Mouse (Mus musculus): ENCODE data around the gene Dpm3. TPM values are rescaled to one million over a fixed set of nuclear protein-coding genes. Genes with fewer than 3 reads are reported as not detected.

Gene Dpm3
- polyA plus RNA-seq, 1 experiment from 2014 or later: 120 TPM

- 0 out of 2 replicates have a peak, but pooled peaks cover 4% of the 10 kb centered on the region for H3K4me1 ChIP-seq (replicated peaks; ENCODE audit: control insufficient read depth, insufficient read depth, low read length)
- H3K4me2 ChIP-seq (replicated peaks; ENCODE audit: low read depth): peak overlapping the region; percentile 93
- H3K9ac ChIP-seq (ENCODE audit: low read depth, low read length): peak overlapping the region; percentile 90
- H3K9me3 ChIP-seq (ENCODE audit: control insufficient read depth): no peaks in the 10 kb centered on the region
- 22% methylated on average over 14 of the region's 14 CpGs for WGBS
- H3K4me3 ChIP-seq (ENCODE audit: low read depth, low read length): peak overlapping the region; percentile 77
- H3K27me3 ChIP-seq (replicated peaks; ENCODE audit: control insufficient read depth, insufficient read depth, low read length): no peaks in the 10 kb centered on the region
- TF ChIP-seq CTCF (IDR thresholded peaks at IDR 0.05; ENCODE audit: low read depth): no peak
- peak overlapping the region; percentile 95 for H3K27ac ChIP-seq (ENCODE audit: low read depth, low read length)
- ATAC-seq: no peak
- peaks cover 28% of the 10 kb centered on the region for H3K36me3 ChIP-seq (ENCODE audit: control insufficient read depth, insufficient read depth)
Observed at GRCm38 (mm10) chr3:89277281-89278021, 18.3 kb downstream of the Dpm3 start.

- peak overlapping the region; percentile 93 for H3K4me2 ChIP-seq (replicated peaks; ENCODE audit: low read depth)
- H3K4me1 ChIP-seq (replicated peaks; ENCODE audit: control insufficient read depth, insufficient read depth, low read length): 0 out of 2 replicates have a peak, but pooled peaks cover 4% of the 10 kb centered on the region
- H3K27me3 ChIP-seq (replicated peaks; ENCODE audit: control insufficient read depth, insufficient read depth, low read length): no peaks in the 10 kb centered on the region
- TF ChIP-seq CTCF (IDR thresholded peaks at IDR 0.05; ENCODE audit: low read depth): 0 out of 2 replicates have a peak, but pooled peaks have one; percentile 9
- H3K4me3 ChIP-seq (ENCODE audit: low read depth, low read length): peak overlapping the region; percentile 77
- H3K9ac ChIP-seq (ENCODE audit: low read depth, low read length): peak overlapping the region; percentile 90
- ATAC-seq: peak; percentile 57
- WGBS: 26% methylated on average over 7 of the region's 7 CpGs
- H3K36me3 ChIP-seq (ENCODE audit: control insufficient read depth, insufficient read depth): peaks cover 25% of the 10 kb centered on the region
- peak overlapping the region; percentile 95 for H3K27ac ChIP-seq (ENCODE audit: low read depth, low read length)
- no peaks in the 10 kb centered on the region for H3K9me3 ChIP-seq (ENCODE audit: control insufficient read depth)
Observed at GRCm38 (mm10) chr3:89278107-89278506, 18.9 kb downstream of the Dpm3 start.

- no peak for ATAC-seq
Observed at GRCm38 (mm10) chr3:89278643-89279042, 19.5 kb downstream of the Dpm3 start.

GRCm38 (mm10) chr3:89279153-89279890, 20.2 kb downstream of the Dpm3 start:
- Histone ChIP-seq H3K4me2 (replicated peaks; ENCODE audit: low read depth) (peak overlapping the region; percentile 93), H3K4me1 (replicated peaks; ENCODE audit: control insufficient read depth, insufficient read depth, low read length) (0 out of 2 replicates have a peak, but pooled peaks cover 4% of the 10 kb centered on the region), H3K36me3 (ENCODE audit: control insufficient read depth, insufficient read depth) (peaks cover 15% of the 10 kb centered on the region), H3K9ac (ENCODE audit: low read depth, low read length) (peak overlapping the region; percentile 90), H3K27me3 (replicated peaks; ENCODE audit: control insufficient read depth, insufficient read depth, low read length) (no peaks in the 10 kb centered on the region), H3K27ac (ENCODE audit: low read depth, low read length) (peak overlapping the region; percentile 95), H3K9me3 (ENCODE audit: control insufficient read depth) (no peaks in the 10 kb centered on the region), H3K4me3 (ENCODE audit: low read depth, low read length) (peak overlapping the region; percentile 77)
- peak; percentile 52 for ATAC-seq
- TF ChIP-seq CTCF (IDR thresholded peaks at IDR 0.05; ENCODE audit: low read depth): no peak; the same call in 1 of the 2 replicates
- WGBS: 2% methylated on average over 35 of the region's 35 CpGs

More at GRCm38 (mm10) chr3:89278643-89279042, 19.5 kb downstream of the Dpm3 start:
- Histone ChIP-seq H3K4me1 (replicated peaks; ENCODE audit: control insufficient read depth, insufficient read depth, low read length) (0 out of 2 replicates have a peak, but pooled peaks cover 4% of the 10 kb centered on the region), H3K27me3 (replicated peaks; ENCODE audit: control insufficient read depth, insufficient read depth, low read length) (no peaks in the 10 kb centered on the region), H3K9ac (ENCODE audit: low read depth, low read length) (peak overlapping the region; percentile 90), H3K27ac (ENCODE audit: low read depth, low read length) (peak overlapping the region; percentile 95), H3K4me3 (ENCODE audit: low read depth, low read length) (peak overlapping the region; percentile 77), H3K9me3 (ENCODE audit: control insufficient read depth) (no peaks in the 10 kb centered on the region), H3K4me2 (replicated peaks; ENCODE audit: low read depth) (peak overlapping the region; percentile 93), H3K36me3 (ENCODE audit: control insufficient read depth, insufficient read depth) (peaks cover 20% of the 10 kb centered on the region)
- TF ChIP-seq CTCF (IDR thresholded peaks at IDR 0.05; ENCODE audit: low read depth): no peak
- 13% methylated on average over 8 of the region's 8 CpGs for WGBS

GRCm38 (mm10) chr3:89280050-89280605, 21.0 kb downstream of the Dpm3 start:
- H3K4me1 ChIP-seq (replicated peaks; ENCODE audit: control insufficient read depth, insufficient read depth, low read length): 0 out of 2 replicates have a peak, but pooled peaks cover 4% of the 10 kb centered on the region
- peaks cover 11% of the 10 kb centered on the region for H3K36me3 ChIP-seq (ENCODE audit: control insufficient read depth, insufficient read depth)
- no peaks in the 10 kb centered on the region for H3K27me3 ChIP-seq (replicated peaks; ENCODE audit: control insufficient read depth, insufficient read depth, low read length)
- H3K27ac ChIP-seq (ENCODE audit: low read depth, low read length): peak overlapping the region; percentile 95
- ATAC-seq: no peak
- no peak for TF ChIP-seq CTCF (IDR thresholded peaks at IDR 0.05; ENCODE audit: low read depth)
- peak overlapping the region; percentile 77 for H3K4me3 ChIP-seq (ENCODE audit: low read depth, low read length)
- H3K4me2 ChIP-seq (replicated peaks; ENCODE audit: low read depth): peak overlapping the region; percentile 93
- WGBS: under 1% methylated on average over 29 of the region's 29 CpGs
- H3K9me3 ChIP-seq (ENCODE audit: control insufficient read depth): no peaks in the 10 kb centered on the region
- peak overlapping the region; percentile 90 for H3K9ac ChIP-seq (ENCODE audit: low read depth, low read length)

Data from intestine, postnatal 0 days (tissue).